Mouse (Mus musculus) fat pad, adult 2 months (tissue): ENCODE measurements around the gene Col5a1.

Source experiments
- DNase-seq: peaks from one replicate; pipeline ENCODE4 v3.0.0-alpha.2; 2011; ENCODE audit warnings: low read depth, low spot score; ENCODE audit errors: extremely low read depth

Col5a1 gene

DNA sequence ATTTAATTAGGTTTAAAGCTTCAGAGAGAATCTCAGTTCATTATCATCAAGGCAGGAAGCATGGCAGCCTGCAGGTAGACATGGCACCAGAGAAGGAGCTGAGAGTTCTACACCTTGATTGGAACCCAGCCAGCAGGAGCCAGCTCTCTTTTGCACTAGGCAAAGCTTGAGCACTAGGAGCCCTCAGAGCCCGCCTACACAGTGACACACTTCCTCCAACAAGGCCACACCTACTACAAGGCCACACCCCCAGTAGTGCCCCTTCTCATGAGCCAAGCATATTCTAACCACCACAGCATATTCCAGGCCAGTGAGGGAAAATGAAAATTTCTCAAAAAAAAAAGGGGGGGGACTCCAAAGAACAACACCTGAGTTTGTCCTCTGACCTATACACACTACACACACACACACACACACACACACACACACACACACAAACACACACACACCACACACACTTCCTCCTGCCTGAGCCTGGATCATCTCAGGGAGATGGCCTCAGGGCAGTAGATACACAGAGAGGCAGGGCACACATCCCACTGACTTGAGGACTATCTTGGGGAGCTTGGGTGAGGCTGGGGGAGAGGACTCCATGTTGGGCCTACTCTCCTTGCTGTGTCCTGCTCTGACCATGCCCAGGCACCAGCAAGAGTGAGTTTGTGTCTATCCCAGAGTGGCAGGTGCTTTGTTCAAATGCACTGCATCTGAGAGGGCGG is 181.8 kb downstream of the Col5a1 start:
- DNase-seq = no peak

- no peak for DNase-seq
Observed at GRCm38 (mm10) chr2:28068537-28068878, 182.3 kb downstream of the Col5a1 start.

DNA sequence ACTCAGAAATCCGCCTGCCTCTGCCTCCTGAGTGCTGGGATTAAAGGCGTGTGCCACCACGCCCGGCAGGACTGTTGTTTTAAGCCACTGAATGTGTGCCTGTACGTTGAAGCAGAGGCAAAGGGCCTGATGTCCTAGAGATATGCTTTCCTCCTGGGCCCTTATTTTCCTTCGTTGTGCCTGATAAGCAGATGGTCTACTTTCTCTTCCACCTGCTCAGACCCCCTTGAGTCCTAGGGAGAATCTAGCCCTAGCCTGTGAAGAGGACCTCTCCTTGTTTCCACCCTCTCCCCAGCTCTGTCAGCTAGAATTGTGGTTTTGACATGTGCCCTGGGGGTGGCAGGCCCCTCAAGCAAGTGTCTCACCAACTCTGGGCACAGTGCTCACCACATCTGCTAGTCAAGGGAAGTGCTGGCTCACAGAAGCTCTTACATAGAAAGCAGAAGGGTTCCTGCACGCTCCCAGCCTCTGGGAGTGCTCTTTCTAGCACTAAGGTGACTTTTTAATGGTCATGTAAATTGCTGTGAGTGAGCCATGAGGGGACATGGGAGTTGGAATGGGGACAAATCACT is 189.5 kb downstream of the Col5a1 start:
- no peak for DNase-seq

DNA sequence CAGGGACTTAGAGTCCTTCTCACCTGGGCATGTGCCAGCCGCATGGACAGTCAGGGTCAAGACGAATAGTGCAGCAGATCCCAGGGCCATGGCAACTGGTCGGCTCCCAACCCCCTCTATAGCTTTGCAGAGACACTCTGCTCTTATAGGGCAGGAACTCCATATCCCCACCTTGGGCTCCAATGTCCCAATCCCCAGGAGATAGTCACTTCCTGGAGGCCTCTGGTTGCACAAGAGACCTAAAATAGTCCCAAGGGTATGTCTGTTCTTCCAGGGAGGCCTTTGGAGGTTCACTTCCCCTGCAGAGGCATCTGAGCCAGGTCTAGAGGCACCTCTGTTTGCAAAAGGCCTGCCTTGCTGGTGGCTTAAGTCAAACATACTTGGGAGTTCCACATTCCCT is 198.5 kb downstream of the Col5a1 start, which contains the start of gene Fcnb:
Gene Fcnb (minus strand): TSS at position 118 of the 400 bp plus-strand sequence.
- no peak for DNase-seq

DNA sequence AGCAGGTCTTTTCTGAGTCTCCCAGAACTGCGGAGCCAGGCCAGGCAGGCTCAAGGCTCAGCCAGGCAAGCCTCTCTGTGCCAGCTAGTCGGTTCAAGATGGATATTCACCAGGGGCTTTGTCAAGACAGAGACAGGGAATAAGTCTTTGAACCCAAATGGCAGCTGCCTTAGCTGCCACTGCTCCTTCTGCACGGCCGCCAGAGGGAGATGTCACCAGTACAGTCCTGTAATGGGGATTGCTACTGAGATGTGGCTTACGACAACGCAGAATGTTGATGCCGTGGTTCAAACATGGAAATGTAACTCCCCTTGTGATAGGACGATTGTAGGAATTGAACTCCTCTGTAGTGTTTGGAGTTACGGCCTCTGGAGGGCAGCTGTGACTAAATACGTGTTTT is 199.9 kb downstream of the Col5a1 start:
- no peak for DNase-seq

GRCm38 (mm10) chr2:28089095-28089494 is 202.9 kb downstream of the Col5a1 start:
- DNase-seq = no peak
